Mouse (Mus musculus) adrenal gland, adult 8-10 months (tissue): Measurements from ENCODE around the gene Dtd2. TPM values are rescaled to one million over a fixed set of nuclear protein-coding genes. Genes with fewer than 3 reads are reported as not detected.

Experiments
- DNase-seq: peaks from one replicate; pipeline ENCODE4 v3.0.0; 2022
- total RNA-seq, 4 experiments: library from RNA; stranded (reverse); gene quantifications; 2 replicates each; pipeline ENCODE4 v1.2.4; 2022

Dtd2 gene
- total RNA-seq: 10 to 100 TPM; 20.1 to 34.0 (median 22.3) TPM

- DNase-seq: peak; percentile 86
Observed at GRCm38 (mm10) chr12:52005877-52006632, at the start of gene Dtd2. TSS of gene Dtd2 (minus strand) at chr12:52006501.

- DNase-seq: no peak
Observed at GRCm38 (mm10) chr12:52049324-52049723, 43.0 kb upstream of the Dtd2 start.

GRCm38 (mm10) chr12:52046371-52046770, 40.1 kb upstream of the Dtd2 start:
- DNase-seq: no peak

- peak; percentile 22 for DNase-seq
Observed at GRCm38 (mm10) chr12:52042818-52043336, 36.6 kb upstream of the Dtd2 start.

GRCm38 (mm10) chr12:52038352-52038751, 32.1 kb upstream of the Dtd2 start:
- no peak for DNase-seq

GRCm38 (mm10) chr12:52034956-52035355, 28.7 kb upstream of the Dtd2 start:
- no peak for DNase-seq

- no peak for DNase-seq
Observed at GRCm38 (mm10) chr12:52032276-52032675, 26.0 kb upstream of the Dtd2 start.

- no peak for DNase-seq
Observed at GRCm38 (mm10) chr12:52027963-52028362, 21.7 kb upstream of the Dtd2 start, which contains the start of gene Gpr33. TSS of gene Gpr33 (minus strand) at chr12:52028063.

GRCm38 (mm10) chr12:52014494-52015029, 8.3 kb upstream of the Dtd2 start:
- no peak for DNase-seq

GRCm38 (mm10) chr12:52014044-52014443, 7.7 kb upstream of the Dtd2 start:
- no peak for DNase-seq

GRCm38 (mm10) chr12:52013274-52013673, 7.0 kb upstream of the Dtd2 start:
- no peak for DNase-seq

- DNase-seq: no peak
Observed at GRCm38 (mm10) chr12:52012159-52012558, 5.9 kb upstream of the Dtd2 start.

GRCm38 (mm10) chr12:52010630-52010961, 4.3 kb upstream of the Dtd2 start:
- DNase-seq: no peak

- DNase-seq: no peak
Observed at GRCm38 (mm10) chr12:52009928-52010629, 3.8 kb upstream of the Dtd2 start.

- DNase-seq: no peak
Observed at GRCm38 (mm10) chr12:52006633-52006994, 313 bp upstream of the Dtd2 start.

GRCm38 (mm10) chr12:52002746-52003145, 3.6 kb downstream of the Dtd2 start:
- DNase-seq: no peak

- DNase-seq: peak; percentile 23
Observed at GRCm38 (mm10) chr12:52001544-52001943, 4.8 kb downstream of the Dtd2 start.

GRCm38 (mm10) chr12:51998366-51998932, 7.9 kb downstream of the Dtd2 start:
- no peak for DNase-seq

- no peak for DNase-seq
Observed at GRCm38 (mm10) chr12:51995738-51996536, 10.4 kb downstream of the Dtd2 start.

GRCm38 (mm10) chr12:51990629-51991028, 15.7 kb downstream of the Dtd2 start:
- DNase-seq: no peak

GRCm38 (mm10) chr12:51988536-51988935, 17.8 kb downstream of the Dtd2 start:
- no peak for DNase-seq

- DNase-seq: no peak
Observed at GRCm38 (mm10) chr12:51985826-51986225, 20.5 kb downstream of the Dtd2 start.
